Mouse (Mus musculus) frontal cortex, adult (tissue): ENCODE results near the gene Olfr134.
"Not testable (repeated sequence)": the region's sequence is repeated elsewhere in the genome, so short reads cannot be mapped to it uniquely, and the experiment has no call there.

Experiments used
- ATAC-seq: cut with Nextera tagmentation; 2 replicates; pipeline ENCODE4 v1.9.2; 2017; ENCODE audit warnings: mild to moderate bottlenecking, moderate library complexity, mixed read lengths; ENCODE audit not compliant: low TSS enrichment

The Olfr134 gene

GRCm38 (mm10) chr17:38171088-38171487 is at the start of gene Olfr134:
Gene Olfr134, plus strand, starts transcription at chr17:38171388.
- no peak for ATAC-seq

- ATAC-seq, result not testable (repeated sequence)
These were observed 47.0 kb upstream of the Olfr134 start for GRCm38 (mm10) chr17:38124199-38124598.

GRCm38 (mm10) chr17:38125371-38125770 is 45.8 kb upstream of the Olfr134 start:
- ATAC-seq, result not testable (repeated sequence)

GRCm38 (mm10) chr17:38134426-38134825 is 36.8 kb upstream of the Olfr134 start, which contains the start of gene Olfr132:
Gene Olfr132, minus strand, starts transcription at chr17:38134526.
- no peak for ATAC-seq

GRCm38 (mm10) chr17:38144981-38145380 is 26.2 kb upstream of the Olfr134 start, which contains the start of gene Olfr133:
Gene Olfr133, plus strand, starts transcription at chr17:38145281.
- no peak for ATAC-seq

- ATAC-seq, result no peak
These were observed 32.8 kb downstream of the Olfr134 start, which contains the start of gene Olfr135 for GRCm38 (mm10) chr17:38204035-38204434. Gene Olfr135, plus strand, starts transcription at chr17:38204335.
